Mouse (Mus musculus): Measurements from ENCODE around the gene Ina. TPM values are rescaled to one million over a fixed set of nuclear protein-coding genes. Genes with fewer than 3 reads are reported as not detected.

The Ina gene
- total and polyA plus RNA-seq, 3 experiments, result 0.11 TPM; not detected in 2

GRCm38 (mm10) chr19:47022709-47023108, 8.2 kb downstream of the Ina start:
- DNase-seq (ENCODE audit: low spot score), result no peak
- TF ChIP-seq CTCF (IDR thresholded peaks at IDR 0.05; ENCODE audit: low read depth, low read length), result no peak
- ATAC-seq (ENCODE audit: extremely low read depth, insufficient number of reproducible peaks, low FRiP score, poor library complexity, severe bottlenecking), result no peak
- H3K4me3 ChIP-seq (ENCODE audit: low read depth, low read length), result no peak overlapping the region
- peaks cover 25% of the 10 kb centered on the region for H3K27me3 ChIP-seq (ENCODE audit: insufficient read depth, low read length)
- no peaks in the 10 kb centered on the region for H3K4me1 ChIP-seq (ENCODE audit: insufficient read depth, low read depth, low read length)
- H3K9me3 ChIP-seq (replicated peaks), result no peaks in the 10 kb centered on the region
- H3K36me3 ChIP-seq (replicated peaks), result no peaks in the 10 kb centered on the region

- ATAC-seq (ENCODE audit: extremely low read depth, insufficient number of reproducible peaks, low FRiP score, poor library complexity, severe bottlenecking) (no peak), DNase-seq (ENCODE audit: low spot score) (no peak)
- Histone ChIP-seq H3K27me3 (ENCODE audit: insufficient read depth, low read length) (peaks cover 22% of the 10 kb centered on the region), H3K9me3 (replicated peaks) (no peaks in the 10 kb centered on the region), H3K4me1 (ENCODE audit: insufficient read depth, low read depth, low read length) (no peaks in the 10 kb centered on the region), H3K36me3 (replicated peaks) (no peaks in the 10 kb centered on the region), H3K4me3 (ENCODE audit: low read depth, low read length) (no peak overlapping the region)
- TF ChIP-seq GATA1 (IDR thresholded peaks at IDR 0.05; ENCODE audit: borderline replicate concordance, low read length) (no peak), CTCF (IDR thresholded peaks at IDR 0.05; ENCODE audit: low read depth, low read length) (no peak), POLR2AphosphoS5 (IDR thresholded peaks at IDR 0.05; ENCODE audit: insufficient replicate concordance, low read depth, low read length) (no peak), GATA2 (IDR thresholded peaks at IDR 0.05; ENCODE audit: borderline replicate concordance, low read depth, low read length) (no peak), TAL1 (conservative IDR thresholded peaks at IDR 0.05; ENCODE audit: low read depth, low read length) (no peak)
Observed at GRCm38 (mm10) chr19:47023546-47023945, 9.0 kb downstream of the Ina start.

GRCm38 (mm10) chr19:47024954-47025353, 10.5 kb downstream of the Ina start:
- no peak for DNase-seq (ENCODE audit: low spot score)
- H3K4me3 ChIP-seq (ENCODE audit: low read depth, low read length), result no peak overlapping the region
- no peaks in the 10 kb centered on the region for H3K4me1 ChIP-seq (ENCODE audit: insufficient read depth, low read depth, low read length)
- no peaks in the 10 kb centered on the region for H3K36me3 ChIP-seq (replicated peaks)
- no peak for ATAC-seq (ENCODE audit: extremely low read depth, insufficient number of reproducible peaks, low FRiP score, poor library complexity, severe bottlenecking)
- H3K9me3 ChIP-seq (replicated peaks), result no peaks in the 10 kb centered on the region
- no peak for TF ChIP-seq TAL1 (conservative IDR thresholded peaks at IDR 0.05; ENCODE audit: low read depth, low read length)
- no peak for TF ChIP-seq GATA2 (IDR thresholded peaks at IDR 0.05; ENCODE audit: borderline replicate concordance, low read depth, low read length)
- no peak for TF ChIP-seq CTCF (IDR thresholded peaks at IDR 0.05; ENCODE audit: low read depth, low read length)
- TF ChIP-seq POLR2AphosphoS5 (IDR thresholded peaks at IDR 0.05; ENCODE audit: insufficient replicate concordance, low read depth, low read length), result no peak
- TF ChIP-seq GATA1 (IDR thresholded peaks at IDR 0.05; ENCODE audit: borderline replicate concordance, low read length), result no peak
- peaks cover 16% of the 10 kb centered on the region for H3K27me3 ChIP-seq (ENCODE audit: insufficient read depth, low read length)

GRCm38 (mm10) chr19:47026513-47026912, 12.0 kb downstream of the Ina start:
- peaks cover 16% of the 10 kb centered on the region for H3K27me3 ChIP-seq (ENCODE audit: insufficient read depth, low read length)
- no peak for DNase-seq (ENCODE audit: low spot score)
- no peaks in the 10 kb centered on the region for H3K9me3 ChIP-seq (replicated peaks)
- peaks cover 2% of the 10 kb centered on the region for H3K36me3 ChIP-seq (replicated peaks)
- TF ChIP-seq GATA1 (IDR thresholded peaks at IDR 0.05; ENCODE audit: borderline replicate concordance, low read length) (no peak), GATA2 (IDR thresholded peaks at IDR 0.05; ENCODE audit: borderline replicate concordance, low read depth, low read length) (no peak), POLR2AphosphoS5 (IDR thresholded peaks at IDR 0.05; ENCODE audit: insufficient replicate concordance, low read depth, low read length) (no peak), TAL1 (conservative IDR thresholded peaks at IDR 0.05; ENCODE audit: low read depth, low read length) (no peak)
- no peaks in the 10 kb centered on the region for H3K4me1 ChIP-seq (ENCODE audit: insufficient read depth, low read depth, low read length)
- H3K4me3 ChIP-seq (ENCODE audit: low read depth, low read length), result no peak overlapping the region
- no peak for ATAC-seq (ENCODE audit: extremely low read depth, insufficient number of reproducible peaks, low FRiP score, poor library complexity, severe bottlenecking)

GRCm38 (mm10) chr19:47029796-47030195, 15.3 kb downstream of the Ina start:
- no peak overlapping the region for H3K4me3 ChIP-seq (ENCODE audit: low read depth, low read length)
- no peak for TF ChIP-seq GATA1 (IDR thresholded peaks at IDR 0.05; ENCODE audit: borderline replicate concordance, low read length)
- TF ChIP-seq POLR2AphosphoS5 (IDR thresholded peaks at IDR 0.05; ENCODE audit: insufficient replicate concordance, low read depth, low read length), result no peak
- ATAC-seq (ENCODE audit: extremely low read depth, insufficient number of reproducible peaks, low FRiP score, poor library complexity, severe bottlenecking), result no peak
- no peaks in the 10 kb centered on the region; the same call in 1 of the 2 replicates for H3K4me1 ChIP-seq (ENCODE audit: insufficient read depth, low read depth, low read length)
- peaks cover 4% of the 10 kb centered on the region for H3K27me3 ChIP-seq (ENCODE audit: insufficient read depth, low read length)
- H3K9me3 ChIP-seq (replicated peaks), result no peaks in the 10 kb centered on the region
- H3K36me3 ChIP-seq (replicated peaks), result peaks cover 30% of the 10 kb centered on the region
- DNase-seq (ENCODE audit: low spot score), result no peak

- ATAC-seq (ENCODE audit: extremely low read depth, insufficient number of reproducible peaks, low FRiP score, poor library complexity, severe bottlenecking), result no peak
Observed at GRCm38 (mm10) chr19:47031770-47032169, 17.3 kb downstream of the Ina start.

GRCm38 (mm10) chr19:47034916-47035315, 20.4 kb downstream of the Ina start:
- no peaks in the 10 kb centered on the region for H3K27me3 ChIP-seq (ENCODE audit: insufficient read depth, low read length)
- DNase-seq (ENCODE audit: low spot score), result no peak
- H3K9me3 ChIP-seq (replicated peaks), result no peaks in the 10 kb centered on the region
- no peaks in the 10 kb centered on the region; the same call in 1 of the 2 replicates for H3K4me1 ChIP-seq (ENCODE audit: insufficient read depth, low read depth, low read length)
- no peak overlapping the region for H3K4me3 ChIP-seq (ENCODE audit: low read depth, low read length)
- no peak for ATAC-seq (ENCODE audit: extremely low read depth, insufficient number of reproducible peaks, low FRiP score, poor library complexity, severe bottlenecking)
- H3K36me3 ChIP-seq (replicated peaks), result peaks cover 73% of the 10 kb centered on the region
- TF ChIP-seq POLR2AphosphoS5 (IDR thresholded peaks at IDR 0.05; ENCODE audit: insufficient replicate concordance, low read depth, low read length) (no peak), GATA1 (IDR thresholded peaks at IDR 0.05; ENCODE audit: borderline replicate concordance, low read length) (no peak), GATA2 (IDR thresholded peaks at IDR 0.05; ENCODE audit: borderline replicate concordance, low read depth, low read length) (no peak), TAL1 (conservative IDR thresholded peaks at IDR 0.05; ENCODE audit: low read depth, low read length) (no peak), CTCF (IDR thresholded peaks at IDR 0.05; ENCODE audit: low read depth, low read length) (no peak)

More at GRCm38 (mm10) chr19:47031770-47032169, 17.3 kb downstream of the Ina start:
- TF ChIP-seq CTCF (IDR thresholded peaks at IDR 0.05; ENCODE audit: low read depth, low read length) (no peak), POLR2AphosphoS5 (IDR thresholded peaks at IDR 0.05; ENCODE audit: insufficient replicate concordance, low read depth, low read length) (no peak), GATA2 (IDR thresholded peaks at IDR 0.05; ENCODE audit: borderline replicate concordance, low read depth, low read length) (no peak), TAL1 (conservative IDR thresholded peaks at IDR 0.05; ENCODE audit: low read depth, low read length) (no peak), GATA1 (IDR thresholded peaks at IDR 0.05; ENCODE audit: borderline replicate concordance, low read length) (no peak)
- peaks cover 45% of the 10 kb centered on the region for H3K36me3 ChIP-seq (replicated peaks)
- no peaks in the 10 kb centered on the region for H3K27me3 ChIP-seq (ENCODE audit: insufficient read depth, low read length)
- no peak for DNase-seq (ENCODE audit: low spot score)
- no peak overlapping the region for H3K4me3 ChIP-seq (ENCODE audit: low read depth, low read length)
- H3K9me3 ChIP-seq (replicated peaks), result no peaks in the 10 kb centered on the region
- H3K4me1 ChIP-seq (ENCODE audit: insufficient read depth, low read depth, low read length), result no peaks in the 10 kb centered on the region; the same call in 1 of the 2 replicates

All from G1E (cell line).